Mouse (Mus musculus) ES-E14 (cell line): ENCODE results near the gene Creb1.

Experiments
- CHD2 ChIP-seq: IDR thresholded peaks from 2 replicates; pipeline ENCODE4 v1.6.1; 2014; ENCODE audit warnings: mild to moderate bottlenecking, low read depth, low read length, inconsistent platforms
- HCFC1 ChIP-seq: IDR thresholded peaks from 2 replicates; pipeline ENCODE4 v1.6.1; 2012; ENCODE audit warnings: low read length, inconsistent platforms, borderline replicate concordance; ENCODE audit not compliant: insufficient read depth
- MAFK ChIP-seq: IDR thresholded peaks from 2 replicates; pipeline ENCODE4 v1.6.1; 2014; ENCODE audit warnings: mild to moderate bottlenecking, low read depth, low read length, inconsistent platforms; ENCODE audit not compliant: insufficient read depth
- ZC3H11A ChIP-seq: IDR thresholded peaks from 2 replicates; pipeline ENCODE4 v1.6.1; 2012; ENCODE audit warnings: low read depth, mild to moderate bottlenecking, inconsistent platforms, low read length, borderline replicate concordance
- ZNF384 ChIP-seq: IDR thresholded peaks from 2 replicates; pipeline ENCODE4 v1.6.1; 2012; ENCODE audit warnings: low read depth, low read length, inconsistent platforms

DNA sequence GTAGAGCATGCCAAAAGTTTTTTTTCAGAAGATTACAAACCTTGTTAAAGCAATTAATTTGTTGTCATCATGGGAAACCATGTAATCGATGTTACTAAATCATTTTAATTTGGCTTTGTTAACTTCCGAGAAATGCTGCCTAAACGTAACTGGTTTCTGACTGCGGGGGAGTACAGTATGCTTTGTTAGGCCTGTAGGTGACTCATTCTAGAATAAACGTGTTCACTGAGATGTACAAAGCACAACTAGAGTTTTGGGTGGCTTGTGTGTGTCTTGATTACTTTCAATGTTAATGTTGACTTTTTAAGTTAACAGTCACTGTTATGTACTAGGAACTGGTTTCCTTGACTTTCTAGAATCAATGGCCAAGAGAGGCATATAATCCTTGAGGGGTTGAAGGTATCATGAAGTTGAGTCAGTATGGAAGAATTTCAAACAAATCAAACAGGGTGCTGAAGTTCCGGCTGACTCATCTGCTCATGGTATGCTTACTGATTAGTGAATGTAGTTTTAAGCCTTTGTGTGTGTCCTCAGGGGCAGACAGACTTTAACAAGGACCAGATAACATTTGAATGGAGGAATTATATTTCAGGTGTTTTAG lies 68.9 kb downstream of the Creb1 start:
- TF ChIP-seq ZNF384 = no peak
- TF ChIP-seq HCFC1 = no peak
- TF ChIP-seq MAFK = no peak
- no peak for TF ChIP-seq CHD2
- TF ChIP-seq ZC3H11A = no peak
